Mouse (Mus musculus) embryo, embryonic 10.5 days (tissue): Measurements from ENCODE around the gene Syt8.

Experiments
- DNase-seq: peaks from one replicate; pipeline ENCODE4 v3.0.0-alpha.2; 2015; ENCODE audit warnings: low spot score

Gene Syt8

GRCm38 (mm10) chr7:142408686-142409085 lies 26.0 kb upstream of the Syt8 start:
- DNase-seq: no peak

- no peak for DNase-seq
These were observed 25.0 kb upstream of the Syt8 start for GRCm38 (mm10) chr7:142409603-142410002.

GRCm38 (mm10) chr7:142413285-142413684 lies 21.4 kb upstream of the Syt8 start:
- DNase-seq: no peak

- DNase-seq: no peak
These were observed 19.3 kb upstream of the Syt8 start for GRCm38 (mm10) chr7:142415314-142415713.

- DNase-seq: no peak
These were observed 18.4 kb upstream of the Syt8 start for GRCm38 (mm10) chr7:142416225-142416624.

- DNase-seq: no peak
These were observed 16.6 kb upstream of the Syt8 start for GRCm38 (mm10) chr7:142418027-142418426.

- DNase-seq: no peak
These were observed 16.0 kb upstream of the Syt8 start for GRCm38 (mm10) chr7:142418679-142419078.

GRCm38 (mm10) chr7:142419887-142420286 lies 14.8 kb upstream of the Syt8 start:
- DNase-seq: no peak

GRCm38 (mm10) chr7:142421826-142422225 lies 12.8 kb upstream of the Syt8 start:
- no peak for DNase-seq

GRCm38 (mm10) chr7:142425641-142426213 lies 8.9 kb upstream of the Syt8 start:
- DNase-seq: peak; percentile 25

- DNase-seq: peak; percentile 93
These were observed 6.4 kb upstream of the Syt8 start for GRCm38 (mm10) chr7:142428213-142428612.

- no peak for DNase-seq
These were observed 4.4 kb upstream of the Syt8 start for GRCm38 (mm10) chr7:142430160-142430678.

GRCm38 (mm10) chr7:142431106-142431505 lies 3.5 kb upstream of the Syt8 start:
- no peak for DNase-seq

- DNase-seq: no peak
These were observed 1.0 kb upstream of the Syt8 start for GRCm38 (mm10) chr7:142433623-142434022.

- DNase-seq: peak; percentile 89
These were observed 874 bp downstream of the Syt8 start for GRCm38 (mm10) chr7:142435524-142435923.

GRCm38 (mm10) chr7:142437324-142437723 lies 2.7 kb downstream of the Syt8 start:
- no peak for DNase-seq

GRCm38 (mm10) chr7:142439966-142440365 lies 5.3 kb downstream of the Syt8 start:
- DNase-seq: no peak

- DNase-seq: peak; percentile 89
These were observed 6.0 kb downstream of the Syt8 start for GRCm38 (mm10) chr7:142440657-142441114.

- no peak for DNase-seq
These were observed 6.9 kb downstream of the Syt8 start, which contains the start of gene Tnni2 for GRCm38 (mm10) chr7:142441585-142441984. Gene Tnni2 (plus strand): TSS chr7:142441808.

- no peak for DNase-seq
These were observed 7.6 kb downstream of the Syt8 start for GRCm38 (mm10) chr7:142442081-142442907.

- DNase-seq: no peak
These were observed 8.3 kb downstream of the Syt8 start for GRCm38 (mm10) chr7:142442908-142443420.

- DNase-seq: no peak
These were observed 8.8 kb downstream of the Syt8 start for GRCm38 (mm10) chr7:142443474-142443873.

GRCm38 (mm10) chr7:142444171-142444570 lies 9.5 kb downstream of the Syt8 start:
- DNase-seq: no peak
